Mouse (Mus musculus): ENCODE results near the gene Gm29666. TPM values are rescaled to one million over a fixed set of nuclear protein-coding genes. Genes with fewer than 3 reads are reported as not detected.
A peak's percentile ranks its signal among the peaks of the same experiment; 100 is the strongest.

The Gm29666 gene
- polyA plus RNA-seq (2015; fragmentation: Nextera tagmentation; extraction: Ambion mirVana): 1.1 TPM in 2 replicates

DNA sequence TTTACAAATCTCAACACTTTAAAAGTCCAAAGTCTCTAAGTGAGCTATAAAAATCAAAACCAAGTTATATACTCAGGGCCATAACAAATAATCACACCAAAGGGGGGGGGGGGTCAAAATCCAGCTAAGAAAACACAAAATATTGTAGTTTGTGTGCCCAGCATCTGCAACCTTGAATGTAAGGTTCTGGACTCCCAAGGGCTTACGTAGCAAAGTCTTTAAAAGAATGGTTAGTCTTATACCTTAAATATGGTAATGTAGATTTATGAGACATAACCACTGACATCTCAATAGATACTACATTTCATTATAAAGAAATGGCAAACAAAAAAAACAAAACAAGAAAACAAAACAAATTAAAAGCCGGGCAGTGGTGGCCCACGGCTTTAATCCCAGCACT lies at the start of gene Gm29666:
Gm29666 (minus strand) TSS at position 101 of the 400 bp plus-strand sequence.
- ATAC-seq (ENCODE audit: low FRiP score): no peak
- 100% methylated on average over 3 of the region's 3 CpGs for WGBS
- Histone ChIP-seq H3K9me3 (replicated peaks) (no peaks in the 10 kb centered on the region), H3K4me3 (replicated peaks) (no peak within 1 kb of the TSS), H3K27me3 (replicated peaks) (no peaks in the 10 kb centered on the region), H3K4me2 (no peak within 1 kb of the TSS), H3K27ac (replicated peaks) (no peak within 1 kb of the TSS), H3K4me1 (peaks cover 21% of the 10 kb centered on the region), H3K36me3 (no peaks in the 10 kb centered on the region), H3K9ac (replicated peaks) (no peak within 1 kb of the TSS)

DNA sequence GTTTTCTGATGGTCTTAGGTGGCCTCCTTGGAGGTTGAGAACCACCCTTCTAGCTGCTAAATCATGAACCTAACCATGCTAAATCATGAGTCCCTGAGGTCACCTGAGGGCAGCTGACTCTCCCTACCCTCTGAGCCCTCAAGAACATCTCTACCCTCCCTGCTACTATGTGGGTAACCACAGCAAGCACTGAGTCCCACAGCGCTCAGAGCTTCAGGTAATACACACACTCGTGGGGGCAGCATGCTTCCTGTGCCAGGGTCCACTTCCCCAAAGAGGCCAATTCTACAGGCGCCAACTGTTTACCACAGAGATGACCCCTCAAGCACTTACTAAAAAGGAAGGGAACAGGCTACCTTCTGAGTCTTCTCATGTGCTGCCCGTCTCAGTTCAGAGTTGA lies 48.7 kb upstream of the Gm29666 start:
- H3K9me3 ChIP-seq (replicated peaks): no peaks in the 10 kb centered on the region
- WGBS: 94% methylated on average over 4 of the region's 4 CpGs

DNA sequence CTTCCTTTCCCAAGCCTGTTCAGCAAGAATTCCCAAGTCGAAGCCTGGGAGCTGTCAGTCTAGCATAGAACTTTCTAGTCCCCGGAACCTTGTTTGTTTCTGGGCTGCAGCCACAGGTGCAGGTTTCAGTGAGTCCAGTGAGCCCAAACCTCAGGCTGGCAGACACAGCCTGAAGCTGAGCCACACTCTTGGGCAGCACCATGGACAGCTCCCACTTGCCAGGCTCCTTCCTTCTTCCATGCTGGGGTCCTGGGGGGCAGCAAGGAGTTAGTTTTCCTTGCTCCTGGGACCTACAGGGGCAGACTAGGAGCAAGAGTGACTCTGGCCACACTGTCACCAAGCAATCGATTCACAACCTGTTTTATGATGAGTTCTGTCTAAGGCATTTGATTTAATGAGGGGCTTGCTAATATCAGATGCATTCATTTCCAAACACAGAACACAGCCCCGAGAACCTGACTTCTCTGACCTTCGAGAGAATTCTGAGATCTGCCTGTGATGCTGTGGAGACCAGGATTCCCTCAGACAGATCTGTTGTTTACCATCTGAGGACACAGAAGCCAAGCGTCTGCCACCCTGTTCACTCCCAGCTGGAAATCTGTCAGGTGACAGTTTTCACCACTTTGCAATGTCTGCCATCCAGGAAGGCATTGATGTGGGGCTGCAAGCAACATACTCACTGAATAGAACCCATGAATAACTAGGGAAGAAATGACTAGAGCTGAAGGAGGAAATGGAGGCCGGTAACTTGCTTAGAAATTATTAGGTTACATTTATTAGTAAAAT lies 45.9 kb upstream of the Gm29666 start:
- H3K4me3 ChIP-seq (replicated peaks): no peak overlapping the region
- 0 out of 2 replicates have a peak, but pooled peaks cover 5% of the 10 kb centered on the region for H3K36me3 ChIP-seq
- 64% methylated on average over 7 of the region's 7 CpGs for WGBS
- H3K4me1 ChIP-seq: peaks cover 15% of the 10 kb centered on the region
- no peak overlapping the region for H3K27ac ChIP-seq (replicated peaks)
- no peaks in the 10 kb centered on the region for H3K9me3 ChIP-seq (replicated peaks)
- no peak for ATAC-seq (ENCODE audit: low FRiP score)
- no peak overlapping the region for H3K4me2 ChIP-seq
- H3K9ac ChIP-seq (replicated peaks): no peak overlapping the region
- no peaks in the 10 kb centered on the region for H3K27me3 ChIP-seq (replicated peaks)

More for the DNA sequence above, 48.7 kb upstream of the Gm29666 start:
- Histone ChIP-seq H3K27me3 (replicated peaks) (no peaks in the 10 kb centered on the region), H3K4me1 (peaks cover 21% of the 10 kb centered on the region), H3K27ac (replicated peaks) (no peak overlapping the region), H3K36me3 (0 out of 2 replicates have a peak, but pooled peaks cover 5% of the 10 kb centered on the region), H3K4me3 (replicated peaks) (no peak overlapping the region), H3K4me2 (no peak overlapping the region), H3K9ac (replicated peaks) (no peak overlapping the region)
- ATAC-seq (ENCODE audit: low FRiP score): no peak

DNA sequence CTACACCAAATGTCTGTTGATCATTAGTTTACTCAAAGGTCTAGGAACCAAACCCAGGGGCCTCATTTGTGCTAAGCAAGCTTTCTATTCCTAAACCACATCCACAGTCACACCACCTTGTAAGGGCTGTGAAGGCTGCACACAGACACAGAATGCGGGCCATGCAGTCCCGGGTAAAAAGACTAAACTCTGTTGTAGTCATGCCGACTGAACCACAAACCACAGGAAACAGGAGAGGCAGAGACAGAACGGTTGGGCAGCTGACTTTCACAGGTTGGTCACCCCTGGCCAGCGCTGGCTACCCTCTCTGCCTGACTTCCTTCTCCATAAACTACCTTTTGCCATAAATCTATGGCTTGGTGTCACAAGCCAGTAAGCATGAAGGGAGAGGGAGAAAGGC lies 44.9 kb upstream of the Gm29666 start:
- Histone ChIP-seq H3K9me3 (replicated peaks) (no peaks in the 10 kb centered on the region), H3K36me3 (no peaks in the 10 kb centered on the region), H3K27me3 (replicated peaks) (no peaks in the 10 kb centered on the region), H3K9ac (replicated peaks) (no peak overlapping the region), H3K4me2 (no peak overlapping the region), H3K4me3 (replicated peaks) (no peak overlapping the region), H3K27ac (replicated peaks) (no peak overlapping the region), H3K4me1 (peaks cover 25% of the 10 kb centered on the region)
- WGBS: 81% methylated on average over 5 of the region's 5 CpGs
- no peak for ATAC-seq (ENCODE audit: low FRiP score)

DNA sequence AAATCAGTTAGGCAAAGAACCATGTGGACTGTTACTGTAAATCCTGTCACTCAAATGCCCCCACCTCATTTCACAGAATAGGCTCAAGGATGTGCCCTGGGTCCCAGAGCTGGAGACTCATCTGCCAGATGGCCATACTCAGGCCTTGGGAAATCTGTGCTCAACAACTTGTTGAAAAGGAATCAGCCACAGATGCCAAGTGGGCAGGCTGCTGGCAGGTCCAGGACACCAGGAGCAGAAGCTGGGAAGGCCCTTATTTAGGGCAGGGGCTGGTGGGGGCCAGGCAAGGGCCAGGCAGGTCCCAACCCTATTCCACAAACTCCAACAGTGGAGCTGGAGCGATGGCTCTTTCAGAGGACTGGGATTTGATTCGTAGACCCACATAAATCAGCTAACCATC lies 42.7 kb upstream of the Gm29666 start:
- peaks cover 47% of the 10 kb centered on the region for H3K4me1 ChIP-seq
- H3K27me3 ChIP-seq (replicated peaks): no peaks in the 10 kb centered on the region
- H3K4me3 ChIP-seq (replicated peaks): no peak overlapping the region
- H3K4me2 ChIP-seq: no peak overlapping the region
- H3K9me3 ChIP-seq (replicated peaks): no peaks in the 10 kb centered on the region
- H3K27ac ChIP-seq (replicated peaks): no peak overlapping the region
- no peak for ATAC-seq (ENCODE audit: low FRiP score)
- 61% methylated on average over 2 of the region's 2 CpGs for WGBS
- H3K36me3 ChIP-seq: no peaks in the 10 kb centered on the region
- H3K9ac ChIP-seq (replicated peaks): no peak overlapping the region

DNA sequence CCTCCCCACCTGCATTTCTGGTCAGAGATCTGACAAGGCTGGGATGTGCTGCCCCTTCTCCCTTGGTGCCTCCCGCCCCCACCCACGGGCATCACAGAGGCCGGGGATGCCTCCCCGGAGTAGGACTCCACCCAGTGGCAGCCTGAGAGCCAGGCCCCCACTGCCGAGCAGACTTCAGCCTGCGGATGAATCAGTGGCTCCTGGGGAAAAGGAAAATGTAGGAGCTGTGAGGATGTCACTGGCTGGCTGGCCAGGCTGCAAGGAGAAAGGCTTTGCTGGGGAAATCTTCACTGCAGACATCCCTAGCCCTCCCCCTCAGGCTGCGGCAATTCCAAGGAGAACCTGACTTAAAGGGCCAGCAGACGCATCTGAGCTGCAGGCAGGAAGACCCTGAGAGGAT lies 40.9 kb upstream of the Gm29666 start:
- Histone ChIP-seq H3K4me3 (replicated peaks) (peak overlapping the region; percentile 21; the same call in 1 of the 2 replicates), H3K4me1 (peaks cover 49% of the 10 kb centered on the region), H3K4me2 (peak overlapping the region; percentile 46), H3K9ac (replicated peaks) (0 out of 2 replicates have a peak overlapping the region, but pooled peaks have one; percentile 32), H3K36me3 (peaks cover 6% of the 10 kb centered on the region), H3K27me3 (replicated peaks) (no peaks in the 10 kb centered on the region), H3K9me3 (replicated peaks) (no peaks in the 10 kb centered on the region), H3K27ac (replicated peaks) (peak overlapping the region; percentile 80)
- WGBS: 22% methylated on average over 7 of the region's 8 CpGs
- peak; percentile 56; the same call in 1 of the 2 replicates for ATAC-seq (ENCODE audit: low FRiP score)

DNA sequence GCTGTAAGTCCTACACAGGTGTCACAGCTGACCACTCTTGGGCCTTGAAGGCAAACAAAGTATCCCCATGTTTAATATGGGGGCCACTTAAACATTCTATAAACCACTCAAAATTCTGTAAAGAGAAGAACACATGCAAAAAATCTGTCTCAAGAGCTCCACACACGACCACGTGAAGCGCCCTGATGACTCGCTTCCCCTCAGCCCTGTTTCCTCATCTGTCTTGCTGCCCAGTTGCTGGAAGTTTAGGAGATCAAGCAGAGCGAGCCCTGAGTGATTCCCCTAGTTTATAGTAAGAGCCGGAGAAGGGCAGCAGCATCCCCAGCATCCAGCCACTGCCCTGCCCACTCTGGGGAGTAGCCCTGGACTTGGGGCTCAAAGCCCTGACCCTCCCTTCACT lies 40.1 kb upstream of the Gm29666 start:
- Histone ChIP-seq H3K4me2 (peak overlapping the region; percentile 46), H3K9ac (replicated peaks) (peak overlapping the region; percentile 32; the same call in 1 of the 2 replicates), H3K27ac (replicated peaks) (peak overlapping the region; percentile 80; the same call in 1 of the 2 replicates), H3K27me3 (replicated peaks) (no peaks in the 10 kb centered on the region), H3K9me3 (replicated peaks) (no peaks in the 10 kb centered on the region), H3K4me1 (peaks cover 42% of the 10 kb centered on the region), H3K4me3 (replicated peaks) (no peak overlapping the region), H3K36me3 (peaks cover 14% of the 10 kb centered on the region)
- ATAC-seq (ENCODE audit: low FRiP score): no peak
- WGBS: 90% methylated on average over 6 of the region's 6 CpGs

DNA sequence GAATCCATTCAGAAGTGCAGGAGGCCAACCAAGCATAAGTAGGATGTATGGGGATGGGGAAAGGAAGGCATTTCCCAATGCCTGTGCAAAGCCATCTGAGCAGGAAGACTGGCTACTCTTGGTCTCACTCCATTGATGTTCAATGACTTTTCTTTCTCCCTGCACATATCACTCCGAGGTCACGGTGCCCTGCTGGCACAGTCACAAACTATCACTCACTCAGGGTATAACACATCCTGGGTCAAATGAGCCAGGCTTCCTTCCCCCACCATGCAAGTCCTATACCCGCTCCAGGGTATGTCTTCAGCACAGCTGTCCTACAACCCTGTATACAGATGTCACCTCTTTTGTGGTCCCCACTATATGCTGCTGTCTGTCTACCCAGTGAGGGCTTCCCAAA lies 38.5 kb upstream of the Gm29666 start:
- H3K27me3 ChIP-seq (replicated peaks): no peaks in the 10 kb centered on the region
- no peaks in the 10 kb centered on the region for H3K9me3 ChIP-seq (replicated peaks)
- H3K9ac ChIP-seq (replicated peaks): no peak overlapping the region; the same call in 1 of the 2 replicates
- peaks cover 40% of the 10 kb centered on the region for H3K4me1 ChIP-seq
- H3K27ac ChIP-seq (replicated peaks): 0 out of 2 replicates have a peak overlapping the region, but pooled peaks have one; percentile 45
- WGBS: 79% methylated on average over 3 of the region's 3 CpGs
- H3K4me3 ChIP-seq (replicated peaks): no peak overlapping the region
- H3K36me3 ChIP-seq: peaks cover 29% of the 10 kb centered on the region
- no peak overlapping the region for H3K4me2 ChIP-seq
- no peak for ATAC-seq (ENCODE audit: low FRiP score)

DNA sequence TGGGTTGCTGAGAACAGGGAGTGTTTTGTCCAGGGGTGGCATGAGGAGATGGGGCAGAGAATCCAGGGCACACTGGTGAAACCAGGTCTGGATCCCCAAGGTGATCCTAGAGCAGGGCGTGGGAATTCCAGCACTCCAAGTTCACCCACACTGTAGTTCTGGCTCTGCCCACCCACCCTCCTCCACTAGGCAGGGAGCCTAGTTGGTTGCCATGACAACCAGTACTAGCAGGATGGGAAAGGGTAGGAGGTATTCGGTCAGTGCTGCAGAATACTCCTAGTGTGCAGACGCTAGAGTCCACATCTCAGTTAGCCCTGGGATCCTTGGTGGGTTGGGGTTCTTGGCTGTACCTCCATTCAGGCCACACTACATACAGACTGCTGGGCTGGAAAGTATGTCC lies 38.0 kb upstream of the Gm29666 start:
- peak overlapping the region; percentile 48; the same call in 1 of the 2 replicates for H3K27ac ChIP-seq (replicated peaks)
- no peak overlapping the region for H3K9ac ChIP-seq (replicated peaks)
- peak; percentile 68; the same call in 1 of the 2 replicates for ATAC-seq (ENCODE audit: low FRiP score)
- H3K27me3 ChIP-seq (replicated peaks): no peaks in the 10 kb centered on the region
- H3K36me3 ChIP-seq: peaks cover 34% of the 10 kb centered on the region
- no peak overlapping the region for H3K4me3 ChIP-seq (replicated peaks)
- no peaks in the 10 kb centered on the region for H3K9me3 ChIP-seq (replicated peaks)
- H3K4me1 ChIP-seq: peaks cover 40% of the 10 kb centered on the region
- no peak overlapping the region for H3K4me2 ChIP-seq
- WGBS: 14% methylated on average over 3 of the region's 3 CpGs

DNA sequence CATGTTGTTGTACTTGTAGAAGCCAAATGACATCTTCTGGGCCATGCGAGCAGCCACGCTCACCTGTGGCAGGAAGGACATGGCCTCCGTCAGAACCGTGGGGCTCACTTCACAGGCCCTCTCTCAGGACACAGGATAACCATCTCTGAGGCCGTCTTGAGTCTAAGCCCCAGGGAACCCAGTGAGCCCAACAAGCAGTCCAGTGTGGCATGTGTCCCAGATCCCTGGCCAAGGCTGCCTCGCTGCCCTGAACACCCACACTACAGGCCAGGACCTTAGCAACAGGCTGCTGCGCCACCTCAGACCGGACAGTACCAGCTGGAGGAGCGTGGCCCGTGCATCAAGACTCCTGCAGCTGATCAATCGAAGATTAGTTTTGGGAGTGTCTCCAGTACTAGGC lies 33.4 kb upstream of the Gm29666 start:
- Histone ChIP-seq H3K27me3 (replicated peaks) (no peaks in the 10 kb centered on the region), H3K4me1 (peaks cover 10% of the 10 kb centered on the region), H3K27ac (replicated peaks) (no peak overlapping the region), H3K4me3 (replicated peaks) (no peak overlapping the region), H3K4me2 (no peak overlapping the region), H3K9ac (replicated peaks) (no peak overlapping the region), H3K36me3 (peaks cover 78% of the 10 kb centered on the region), H3K9me3 (replicated peaks) (no peaks in the 10 kb centered on the region)
- no peak for ATAC-seq (ENCODE audit: low FRiP score)
- WGBS: 93% methylated on average over 11 of the region's 11 CpGs

DNA sequence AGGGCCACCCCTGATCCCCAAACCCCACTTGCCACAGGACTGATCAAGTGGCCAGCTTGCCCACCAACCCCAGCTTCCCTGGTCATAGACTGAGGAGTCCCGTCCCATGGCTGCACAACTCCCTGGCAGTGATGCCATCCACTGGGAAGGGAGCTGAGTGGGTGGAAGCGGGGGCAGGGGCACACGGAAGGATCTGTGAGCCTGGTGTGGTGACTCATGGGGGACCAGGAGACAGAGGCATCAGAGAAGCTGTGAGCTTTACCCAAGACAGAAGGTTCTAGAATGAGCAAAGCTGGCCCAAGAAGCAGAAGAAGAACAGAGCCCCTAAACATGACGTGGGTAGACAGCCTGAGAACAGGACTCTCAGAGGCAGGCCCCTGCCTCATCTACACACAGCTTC lies 30.2 kb upstream of the Gm29666 start:
- Histone ChIP-seq H3K27ac (replicated peaks) (no peak overlapping the region), H3K4me3 (replicated peaks) (no peak overlapping the region), H3K9ac (replicated peaks) (no peak overlapping the region), H3K27me3 (replicated peaks) (no peaks in the 10 kb centered on the region), H3K9me3 (replicated peaks) (no peaks in the 10 kb centered on the region), H3K36me3 (peaks cover 78% of the 10 kb centered on the region), H3K4me2 (no peak overlapping the region), H3K4me1 (no peaks in the 10 kb centered on the region)
- no peak for ATAC-seq (ENCODE audit: low FRiP score)
- WGBS: 91% methylated on average over 4 of the region's 4 CpGs

DNA sequence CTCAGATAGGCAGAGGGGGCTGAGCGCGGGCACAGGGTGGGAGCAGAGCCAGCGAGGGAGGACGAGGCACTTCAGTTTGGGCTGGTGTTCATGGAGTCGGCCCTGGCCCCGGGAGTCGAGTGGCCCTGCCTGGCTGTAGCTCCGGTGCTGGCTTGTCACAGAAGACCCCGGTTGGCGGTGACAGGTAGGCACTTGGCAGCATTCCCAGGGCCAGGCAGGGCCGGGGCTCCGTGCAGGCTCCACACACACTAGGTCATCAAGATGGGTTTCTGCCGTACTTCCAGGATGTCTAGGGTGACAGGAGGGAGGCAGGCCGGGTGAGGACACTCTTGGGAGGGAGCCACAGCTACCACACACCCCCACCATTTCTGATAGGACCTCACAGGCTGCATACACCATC lies 29.2 kb upstream of the Gm29666 start:
- H3K27ac ChIP-seq (replicated peaks): no peak overlapping the region
- H3K27me3 ChIP-seq (replicated peaks): no peaks in the 10 kb centered on the region
- H3K9ac ChIP-seq (replicated peaks): no peak overlapping the region
- no peaks in the 10 kb centered on the region for H3K4me1 ChIP-seq
- H3K9me3 ChIP-seq (replicated peaks): no peaks in the 10 kb centered on the region
- H3K4me3 ChIP-seq (replicated peaks): no peak overlapping the region
- WGBS: 89% methylated on average over 14 of the region's 14 CpGs
- ATAC-seq (ENCODE audit: low FRiP score): no peak
- peaks cover 70% of the 10 kb centered on the region for H3K36me3 ChIP-seq
- H3K4me2 ChIP-seq: no peak overlapping the region
